Mouse (Mus musculus): ENCODE results near the gene Styxl1. TPM values are rescaled to one million over a fixed set of nuclear protein-coding genes. Genes with fewer than 3 reads are reported as not detected.

The Styxl1 gene
- polyA plus RNA-seq, 1 experiment from 2014 or later = 0.27 TPM

DNA sequence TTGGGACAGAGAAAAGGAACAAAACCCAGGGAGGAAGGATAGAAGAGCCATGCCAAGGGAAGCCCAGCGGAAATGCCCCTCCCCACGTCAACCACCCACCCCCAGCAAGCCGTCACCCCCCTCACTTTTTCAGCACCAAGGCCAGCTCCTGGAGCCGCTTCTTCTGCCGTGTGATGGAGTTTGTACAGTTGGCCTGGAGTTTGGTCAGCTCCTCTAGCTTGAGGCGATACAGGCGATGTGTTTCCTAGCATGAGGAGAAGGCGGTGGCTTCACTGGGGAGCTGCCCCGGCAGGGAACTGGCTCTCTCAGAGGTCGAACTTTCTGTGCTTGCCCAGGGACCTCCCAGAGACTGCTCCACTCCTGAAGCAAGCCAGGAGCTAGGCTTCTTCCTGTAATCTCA is 36.0 kb downstream of the Styxl1 start:
- H3K4me3 ChIP-seq (ENCODE audit: low read depth, low read length) = no peak overlapping the region
- no peaks in the 10 kb centered on the region for H3K27me3 ChIP-seq (ENCODE audit: control insufficient read depth, insufficient read depth, low read length)
- no peak for TF ChIP-seq CTCF (IDR thresholded peaks at IDR 0.05; ENCODE audit: low read depth)
- no peak for TF ChIP-seq EP300 (optimal IDR thresholded peaks at IDR 0.05)
- no peak for ATAC-seq (ENCODE audit: low FRiP score, low TSS enrichment)
- H3K4me1 ChIP-seq (replicated peaks; ENCODE audit: control insufficient read depth, insufficient read depth) = peaks cover 5% of the 10 kb centered on the region; the same call in 1 of the 2 replicates
- DNase-seq (ENCODE audit: low spot score) = peak; percentile 30
- H3K36me3 ChIP-seq (ENCODE audit: control insufficient read depth, insufficient read depth, low read length) = peaks cover 3% of the 10 kb centered on the region; the same call in 1 of the 2 replicates
- 59% methylated on average over 10 of the region's 10 CpGs for WGBS
- H3K27ac ChIP-seq (replicated peaks) = no peak overlapping the region
- H3K9me3 ChIP-seq (ENCODE audit: control insufficient read depth, low read length) = no peaks in the 10 kb centered on the region
- no peak overlapping the region for H3K9ac ChIP-seq (ENCODE audit: low read length)
- H3K4me2 ChIP-seq (replicated peaks; ENCODE audit: low read depth) = no peak overlapping the region

DNA sequence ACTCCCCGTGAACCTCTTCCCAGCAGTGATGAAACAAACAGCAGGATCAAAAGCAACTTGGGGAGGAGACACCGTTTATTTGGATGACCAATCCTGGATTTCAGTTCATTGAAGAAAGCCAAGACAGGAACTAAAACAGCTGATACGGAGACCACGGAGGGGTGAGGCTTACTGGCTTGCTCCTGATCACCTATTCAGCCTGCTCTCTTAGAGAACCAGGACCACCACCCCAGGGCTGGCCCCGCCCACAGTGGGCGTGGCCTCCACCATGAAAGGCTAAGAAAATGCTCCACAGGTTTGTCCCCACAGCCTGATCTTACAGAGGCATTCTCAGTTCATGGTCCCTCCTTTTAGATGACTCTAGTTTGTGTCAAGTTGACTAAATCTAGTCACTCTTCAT is 39.9 kb downstream of the Styxl1 start:
- no peak for DNase-seq (ENCODE audit: low spot score)
- TF ChIP-seq EP300 (optimal IDR thresholded peaks at IDR 0.05) = no peak
- no peak for TF ChIP-seq CTCF (IDR thresholded peaks at IDR 0.05; ENCODE audit: low read depth)
- no peak overlapping the region for H3K4me2 ChIP-seq (replicated peaks; ENCODE audit: low read depth)
- no peaks in the 10 kb centered on the region for H3K27me3 ChIP-seq (ENCODE audit: control insufficient read depth, insufficient read depth, low read length)
- H3K9ac ChIP-seq (ENCODE audit: low read length) = no peak overlapping the region
- no peak overlapping the region for H3K4me3 ChIP-seq (ENCODE audit: low read depth, low read length)
- 19% methylated on average over 6 of the region's 6 CpGs for WGBS
- peaks cover 4% of the 10 kb centered on the region; the same call in 1 of the 2 replicates for H3K4me1 ChIP-seq (replicated peaks; ENCODE audit: control insufficient read depth, insufficient read depth)
- no peaks in the 10 kb centered on the region for H3K9me3 ChIP-seq (ENCODE audit: control insufficient read depth, low read length)
- H3K36me3 ChIP-seq (ENCODE audit: control insufficient read depth, insufficient read depth, low read length) = peaks cover 30% of the 10 kb centered on the region
- ATAC-seq (ENCODE audit: low FRiP score, low TSS enrichment) = no peak
- no peak overlapping the region for H3K27ac ChIP-seq (replicated peaks)

- Histone ChIP-seq H3K4me2 (replicated peaks; ENCODE audit: low read depth) (no peak overlapping the region), H3K36me3 (ENCODE audit: control insufficient read depth, insufficient read depth, low read length) (peaks cover 37% of the 10 kb centered on the region)
Measured at GRCm38 (mm10) chr5:135737154-135737553, 41.0 kb downstream of the Styxl1 start.

DNA sequence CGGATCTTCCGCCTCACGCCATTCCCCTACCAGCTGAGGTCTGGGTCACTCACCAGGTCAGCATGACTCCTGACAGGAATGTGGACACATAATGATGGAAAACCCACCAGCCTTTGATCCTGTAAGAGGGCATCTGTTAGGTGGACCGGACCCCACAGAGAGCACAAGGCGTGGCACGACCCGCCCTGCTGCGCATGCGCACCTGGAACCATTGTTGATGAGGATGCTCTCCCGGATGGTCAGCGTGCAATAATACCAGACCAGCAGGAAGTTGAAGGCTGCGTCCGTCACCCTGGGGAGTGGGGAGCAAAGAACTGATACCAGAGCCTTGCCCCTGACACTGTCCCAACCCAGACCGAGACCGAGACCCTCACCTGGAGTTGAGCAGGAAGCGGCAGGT is 41.6 kb downstream of the Styxl1 start:
- no peaks in the 10 kb centered on the region for H3K27me3 ChIP-seq (ENCODE audit: control insufficient read depth, insufficient read depth, low read length)
- no peak overlapping the region for H3K9ac ChIP-seq (ENCODE audit: low read length)
- H3K4me3 ChIP-seq (ENCODE audit: low read depth, low read length) = no peak overlapping the region
- 85% methylated on average over 16 of the region's 16 CpGs for WGBS
- H3K4me2 ChIP-seq (replicated peaks; ENCODE audit: low read depth) = no peak overlapping the region
- H3K27ac ChIP-seq (replicated peaks) = no peak overlapping the region
- no peak for TF ChIP-seq EP300 (optimal IDR thresholded peaks at IDR 0.05)
- TF ChIP-seq CTCF (IDR thresholded peaks at IDR 0.05; ENCODE audit: low read depth) = no peak
- ATAC-seq (ENCODE audit: low FRiP score, low TSS enrichment) (no peak), DNase-seq (ENCODE audit: low spot score) (no peak)
- H3K9me3 ChIP-seq (ENCODE audit: control insufficient read depth, low read length) = no peaks in the 10 kb centered on the region
- H3K36me3 ChIP-seq (ENCODE audit: control insufficient read depth, insufficient read depth, low read length) = peaks cover 39% of the 10 kb centered on the region
- no peaks in the 10 kb centered on the region for H3K4me1 ChIP-seq (replicated peaks; ENCODE audit: control insufficient read depth, insufficient read depth)

More at GRCm38 (mm10) chr5:135737154-135737553, 41.0 kb downstream of the Styxl1 start:
- no peak for TF ChIP-seq EP300 (optimal IDR thresholded peaks at IDR 0.05)
- TF ChIP-seq CTCF (IDR thresholded peaks at IDR 0.05; ENCODE audit: low read depth) = peak; percentile 68
- no peak for ATAC-seq (ENCODE audit: low FRiP score, low TSS enrichment)
- 79% methylated on average over 7 of the region's 7 CpGs for WGBS
- Histone ChIP-seq H3K4me3 (ENCODE audit: low read depth, low read length) (no peak overlapping the region), H3K27ac (replicated peaks) (no peak overlapping the region), H3K4me1 (replicated peaks; ENCODE audit: control insufficient read depth, insufficient read depth) (no peaks in the 10 kb centered on the region), H3K27me3 (ENCODE audit: control insufficient read depth, insufficient read depth, low read length) (no peaks in the 10 kb centered on the region), H3K9ac (ENCODE audit: low read length) (no peak overlapping the region), H3K9me3 (ENCODE audit: control insufficient read depth, low read length) (no peaks in the 10 kb centered on the region)
- DNase-seq (ENCODE audit: low spot score) = no peak

- Histone ChIP-seq H3K4me3 (ENCODE audit: low read depth, low read length) (no peak overlapping the region), H3K36me3 (ENCODE audit: control insufficient read depth, insufficient read depth, low read length) (peaks cover 46% of the 10 kb centered on the region), H3K9me3 (ENCODE audit: control insufficient read depth, low read length) (no peaks in the 10 kb centered on the region), H3K27me3 (ENCODE audit: control insufficient read depth, insufficient read depth, low read length) (no peaks in the 10 kb centered on the region), H3K4me1 (replicated peaks; ENCODE audit: control insufficient read depth, insufficient read depth) (no peaks in the 10 kb centered on the region), H3K27ac (replicated peaks) (no peak overlapping the region), H3K9ac (ENCODE audit: low read length) (no peak overlapping the region), H3K4me2 (replicated peaks; ENCODE audit: low read depth) (no peak overlapping the region)
- DNase-seq (ENCODE audit: low spot score) (no peak), ATAC-seq (ENCODE audit: low FRiP score, low TSS enrichment) (no peak)
- WGBS = 82% methylated on average over 13 of the region's 13 CpGs
- TF ChIP-seq EP300 (optimal IDR thresholded peaks at IDR 0.05) (no peak), CTCF (IDR thresholded peaks at IDR 0.05; ENCODE audit: low read depth) (no peak)
Measured at GRCm38 (mm10) chr5:135735741-135736140, 42.4 kb downstream of the Styxl1 start.

- Histone ChIP-seq H3K9ac (ENCODE audit: low read length) (no peak overlapping the region), H3K27ac (replicated peaks) (no peak overlapping the region), H3K4me1 (replicated peaks; ENCODE audit: control insufficient read depth, insufficient read depth) (no peaks in the 10 kb centered on the region), H3K9me3 (ENCODE audit: control insufficient read depth, low read length) (no peaks in the 10 kb centered on the region), H3K4me3 (ENCODE audit: low read depth, low read length) (no peak overlapping the region), H3K27me3 (ENCODE audit: control insufficient read depth, insufficient read depth, low read length) (no peaks in the 10 kb centered on the region), H3K36me3 (ENCODE audit: control insufficient read depth, insufficient read depth, low read length) (peaks cover 60% of the 10 kb centered on the region), H3K4me2 (replicated peaks; ENCODE audit: low read depth) (no peak overlapping the region)
- WGBS = 92% methylated on average over 42 of the region's 42 CpGs
- peak; percentile 18; the same call in 1 of the 2 replicates for ATAC-seq (ENCODE audit: low FRiP score, low TSS enrichment)
- no peak for TF ChIP-seq EP300 (optimal IDR thresholded peaks at IDR 0.05)
- TF ChIP-seq CTCF (IDR thresholded peaks at IDR 0.05; ENCODE audit: low read depth) = no peak
- DNase-seq (ENCODE audit: low spot score) = no peak
Measured at GRCm38 (mm10) chr5:135734057-135734680, 44.0 kb downstream of the Styxl1 start.
